Mouse (Mus musculus) stomach, postnatal 0 days (tissue): ENCODE results near the gene Atrip. TPM values are rescaled to one million over a fixed set of nuclear protein-coding genes. Genes with fewer than 3 reads are reported as not detected.

Experiments
- ATAC-seq: fragments of 200-750 bp; cut with Nextera tagmentation; 2 replicates; pipeline ENCODE4 v1.8.0; 2017; ENCODE audit not compliant: low FRiP score, low TSS enrichment
- DNase-seq: peaks from one replicate; pipeline ENCODE4 v3.0.0-alpha.2; 2016; ENCODE audit warnings: low spot score
- H3K27ac ChIP-seq: fragments of 300-500 bp; sonication (generic); replicated peaks from 2 replicates; pipeline ENCODE4 v1.5.1; 2014; ENCODE audit warnings: mild to moderate bottlenecking, control low read depth
- H3K27me3 ChIP-seq: fragments of 300-500 bp; sonication (generic); 2 replicates; pipeline ENCODE4 v1.6.1; 2014; ENCODE audit warnings: low read length; ENCODE audit not compliant: control insufficient read depth, insufficient read depth
- H3K36me3 ChIP-seq: fragments of 300-500 bp; sonication (generic); 2 replicates; pipeline ENCODE4 v1.6.1; 2014; ENCODE audit warnings: low read length, mixed read lengths; ENCODE audit not compliant: control insufficient read depth, insufficient read depth
- H3K4me1 ChIP-seq: fragments of 300-500 bp; sonication (generic); replicated peaks from 2 replicates; pipeline ENCODE4 v1.6.1; 2014; ENCODE audit warnings: antibody characterized with exemption; ENCODE audit not compliant: control insufficient read depth, insufficient read depth
- H3K4me2 ChIP-seq: fragments of 300-500 bp; sonication (generic); replicated peaks from 2 replicates; pipeline ENCODE4 v1.6.1; 2014; ENCODE audit warnings: low read depth, mild to moderate bottlenecking, control low read depth, moderate library complexity
- H3K4me3 ChIP-seq: fragments of 300-500 bp; sonication (generic); 2 replicates; pipeline ENCODE4 v1.5.1; 2014; ENCODE audit warnings: low read depth, low read length, control low read depth
- H3K9ac ChIP-seq: fragments of 300-500 bp; sonication (generic); 2 replicates; pipeline ENCODE4 v1.6.1; 2014; ENCODE audit warnings: mild to moderate bottlenecking, low read length, control low read depth, mixed read lengths
- H3K9me3 ChIP-seq: fragments of 300-500 bp; sonication (generic); 2 replicates; pipeline ENCODE4 v1.6.1; 2016; ENCODE audit warnings: low read length; ENCODE audit not compliant: control insufficient read depth
- CTCF ChIP-seq: IDR thresholded peaks from 2 replicates; pipeline ENCODE4 v1.5.1; 2016; ENCODE audit warnings: antibody characterized with exemption, low read depth, mild to moderate bottlenecking, moderate library complexity
- EP300 ChIP-seq: optimal IDR thresholded peaks from 2 replicates; pipeline ENCODE3; 2016; ENCODE audit warnings: antibody characterized with exemption
- WGBS: fragments of 180-500 bp; shearing (Covaris S2); extraction: QIAGEN DNeasy Blood & Tissue Kit; methylation state at CpG from one replicate; pipeline ENCODE4 v1.1.7; 2014; 5-methylcytosine and 5-hydroxymethylcytosine counted together
- polyA plus RNA-seq: library from polyadenylated mRNA; unstranded; fragments of >200 nt; fragmentation: Nextera tagmentation; extraction: Ambion mirVana; gene quantifications from 2 replicates; pipeline ENCODE4 v1.2.1, GENCODE M21; 2015

Gene Atrip
- polyA plus RNA-seq, 1 experiment from 2014 or later: 11.3 TPM

- H3K4me2 ChIP-seq: no peak overlapping the region
- 0 out of 2 replicates have a peak, but pooled peaks cover 2% of the 10 kb centered on the region for H3K4me1 ChIP-seq
- H3K27ac ChIP-seq: no peak overlapping the region
- H3K36me3 ChIP-seq: peaks cover 18% of the 10 kb centered on the region
- ATAC-seq (no peak), DNase-seq (no peak)
- 90% methylated on average over 9 of the region's 9 CpGs for WGBS
- no peak overlapping the region for H3K9ac ChIP-seq
- no peaks in the 10 kb centered on the region for H3K27me3 ChIP-seq
- no peak overlapping the region for H3K4me3 ChIP-seq
- TF ChIP-seq CTCF (no peak), EP300 (no peak)
- H3K9me3 ChIP-seq: no peaks in the 10 kb centered on the region
Observed at GRCm38 (mm10) chr9:109052490-109053260, 21.2 kb downstream of the Atrip start.

GRCm38 (mm10) chr9:109051651-109052489, 22.1 kb downstream of the Atrip start:
- Histone ChIP-seq H3K27me3 (no peaks in the 10 kb centered on the region), H3K36me3 (peaks cover 12% of the 10 kb centered on the region), H3K4me1 (0 out of 2 replicates have a peak, but pooled peaks cover 2% of the 10 kb centered on the region), H3K9me3 (no peaks in the 10 kb centered on the region), H3K27ac (no peak overlapping the region), H3K4me2 (no peak overlapping the region), H3K4me3 (no peak overlapping the region), H3K9ac (no peak overlapping the region)
- DNase-seq: no peak
- no peak for TF ChIP-seq CTCF
- TF ChIP-seq EP300: no peak
- no peak for ATAC-seq
- 90% methylated on average over 10 of the region's 10 CpGs for WGBS

DNA sequence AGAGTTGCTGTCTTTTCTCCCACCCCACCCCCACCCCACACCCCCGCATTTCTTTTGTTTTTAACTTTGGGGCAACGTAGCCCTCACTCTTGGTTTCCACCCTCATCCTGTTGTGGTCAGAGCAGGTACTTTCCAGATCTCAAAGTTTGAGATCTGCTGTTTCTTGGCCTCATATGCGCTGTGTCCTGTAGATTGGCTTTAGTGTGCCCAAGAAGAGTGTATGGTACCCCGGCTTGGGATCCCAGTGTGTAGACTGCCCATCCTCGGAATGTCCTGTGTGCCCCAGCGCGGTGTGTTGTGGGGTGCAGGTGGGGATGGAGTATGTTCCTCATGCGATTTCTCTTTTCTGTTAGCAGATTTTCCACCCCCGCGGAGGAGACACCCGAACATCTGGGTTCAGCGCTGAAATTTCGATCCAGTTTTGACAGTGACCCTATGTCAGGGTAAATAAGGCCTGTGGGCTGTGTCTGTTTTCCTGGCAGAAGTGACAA, 22.9 kb downstream of the Atrip start:
- DNase-seq (no peak), ATAC-seq (no peak)
- TF ChIP-seq EP300 (no peak), CTCF (no peak)
- H3K4me2 ChIP-seq: no peak overlapping the region
- no peak overlapping the region for H3K9ac ChIP-seq
- WGBS: 88% methylated on average over 13 of the region's 13 CpGs
- peaks cover 4% of the 10 kb centered on the region; the same call in 1 of the 2 replicates for H3K36me3 ChIP-seq
- H3K4me1 ChIP-seq: 0 out of 2 replicates have a peak, but pooled peaks cover 2% of the 10 kb centered on the region
- no peaks in the 10 kb centered on the region for H3K9me3 ChIP-seq
- H3K4me3 ChIP-seq: no peak overlapping the region
- H3K27me3 ChIP-seq: no peaks in the 10 kb centered on the region
- H3K27ac ChIP-seq: no peak overlapping the region

DNA sequence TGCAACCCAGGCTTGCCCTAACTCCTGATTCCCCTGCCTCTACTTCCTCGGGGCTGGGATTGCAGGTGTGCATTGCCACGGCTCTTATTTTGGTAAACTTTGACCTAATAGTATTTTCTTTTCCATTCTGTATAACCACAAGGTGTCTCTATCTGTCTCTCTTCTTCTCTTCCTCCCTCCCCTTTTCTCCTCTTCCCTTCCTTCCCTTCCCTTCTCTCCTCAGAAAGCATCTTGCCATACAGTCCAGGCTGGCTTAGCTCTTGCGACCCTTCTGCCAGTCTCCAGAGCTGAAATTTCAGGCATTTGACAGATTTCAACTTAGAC, 23.3 kb downstream of the Atrip start:
- no peak for DNase-seq
- no peak overlapping the region for H3K4me3 ChIP-seq
- no peak overlapping the region for H3K9ac ChIP-seq
- 0 out of 2 replicates have a peak, but pooled peaks cover 2% of the 10 kb centered on the region for H3K4me1 ChIP-seq
- no peak for ATAC-seq
- no peaks in the 10 kb centered on the region for H3K27me3 ChIP-seq
- no peak overlapping the region for H3K27ac ChIP-seq
- TF ChIP-seq CTCF: no peak
- no peak for TF ChIP-seq EP300
- H3K9me3 ChIP-seq: no peaks in the 10 kb centered on the region
- H3K36me3 ChIP-seq: peaks cover 4% of the 10 kb centered on the region; the same call in 1 of the 2 replicates
- no peak overlapping the region for H3K4me2 ChIP-seq
- 69% methylated on average over 3 of the region's 3 CpGs for WGBS

DNA sequence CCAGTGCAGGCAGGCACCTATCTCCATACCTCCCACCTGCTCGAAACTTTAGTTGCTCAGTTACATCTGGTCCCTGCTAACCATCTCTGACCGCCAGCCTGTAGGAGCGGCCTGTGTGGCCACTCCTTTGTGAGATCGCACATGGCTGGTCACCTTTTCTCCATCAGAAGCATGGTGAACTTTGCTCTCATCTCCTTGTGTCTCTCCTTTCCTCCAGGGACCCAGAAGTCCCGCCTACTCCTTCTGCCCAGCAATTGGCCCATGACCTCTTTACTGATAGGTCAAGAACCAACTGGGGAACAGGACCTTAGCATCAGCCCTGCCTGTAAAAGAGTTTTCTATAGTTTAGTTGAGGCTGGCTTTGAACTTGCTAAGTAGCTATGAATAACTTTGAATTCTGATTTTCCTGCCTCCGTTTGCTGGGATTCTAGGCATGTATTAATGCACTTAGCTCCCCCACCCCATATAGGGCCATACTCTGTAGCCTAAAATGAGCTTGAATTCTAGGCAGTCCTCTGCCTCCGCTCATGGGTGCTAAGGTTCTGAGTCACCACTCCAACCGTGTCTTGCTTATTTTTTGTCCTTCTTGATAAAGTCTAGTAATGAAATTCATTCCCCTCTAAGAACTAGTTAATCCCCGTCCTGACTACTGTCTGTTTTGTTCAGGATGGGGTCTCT, 23.8 kb downstream of the Atrip start:
- H3K4me2 ChIP-seq: no peak overlapping the region
- 0 out of 2 replicates have a peak, but pooled peaks cover 2% of the 10 kb centered on the region for H3K4me1 ChIP-seq
- no peak for TF ChIP-seq CTCF
- TF ChIP-seq EP300: no peak
- H3K4me3 ChIP-seq: no peak overlapping the region
- no peak overlapping the region for H3K9ac ChIP-seq
- no peak overlapping the region for H3K27ac ChIP-seq
- ATAC-seq (no peak), DNase-seq (no peak)
- H3K9me3 ChIP-seq: no peaks in the 10 kb centered on the region
- H3K27me3 ChIP-seq: no peaks in the 10 kb centered on the region
- WGBS: 84% methylated on average over 9 of the region's 9 CpGs
- peaks cover 4% of the 10 kb centered on the region; the same call in 1 of the 2 replicates for H3K36me3 ChIP-seq
